Mouse (Mus musculus) cerebellum, adult 11-12 months (tissue): ENCODE data around the gene Tra2a.

ENCODE experiments used
- DNase-seq: peaks from one replicate; pipeline ENCODE4 v3.0.0; 2022

The Tra2a gene

GRCm38 (mm10) chr6:49228126-49228679 is 35.6 kb downstream of the Tra2a start:
- DNase-seq, result no peak

GRCm38 (mm10) chr6:49227184-49227735 is 36.6 kb downstream of the Tra2a start:
- DNase-seq, result no peak

DNA sequence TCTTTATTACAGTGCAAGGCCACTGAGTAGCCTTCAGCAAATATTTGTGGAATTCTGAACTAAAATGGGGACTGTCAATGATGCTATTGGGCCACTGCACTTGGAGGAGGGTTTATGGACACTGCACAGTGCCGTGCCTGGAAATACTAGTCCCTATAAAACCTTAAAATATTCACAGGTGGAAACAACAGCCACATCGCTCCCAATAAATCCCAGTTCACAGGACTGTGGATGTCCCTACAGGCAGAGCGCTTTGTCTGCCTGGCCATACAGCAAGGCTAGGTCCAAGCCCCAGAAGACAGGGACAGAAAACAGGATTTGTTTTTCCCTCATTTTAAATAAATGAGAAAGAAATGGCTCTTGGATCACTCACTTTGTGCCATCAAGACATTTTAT is 38.1 kb downstream of the Tra2a start:
- DNase-seq, result no peak

DNA sequence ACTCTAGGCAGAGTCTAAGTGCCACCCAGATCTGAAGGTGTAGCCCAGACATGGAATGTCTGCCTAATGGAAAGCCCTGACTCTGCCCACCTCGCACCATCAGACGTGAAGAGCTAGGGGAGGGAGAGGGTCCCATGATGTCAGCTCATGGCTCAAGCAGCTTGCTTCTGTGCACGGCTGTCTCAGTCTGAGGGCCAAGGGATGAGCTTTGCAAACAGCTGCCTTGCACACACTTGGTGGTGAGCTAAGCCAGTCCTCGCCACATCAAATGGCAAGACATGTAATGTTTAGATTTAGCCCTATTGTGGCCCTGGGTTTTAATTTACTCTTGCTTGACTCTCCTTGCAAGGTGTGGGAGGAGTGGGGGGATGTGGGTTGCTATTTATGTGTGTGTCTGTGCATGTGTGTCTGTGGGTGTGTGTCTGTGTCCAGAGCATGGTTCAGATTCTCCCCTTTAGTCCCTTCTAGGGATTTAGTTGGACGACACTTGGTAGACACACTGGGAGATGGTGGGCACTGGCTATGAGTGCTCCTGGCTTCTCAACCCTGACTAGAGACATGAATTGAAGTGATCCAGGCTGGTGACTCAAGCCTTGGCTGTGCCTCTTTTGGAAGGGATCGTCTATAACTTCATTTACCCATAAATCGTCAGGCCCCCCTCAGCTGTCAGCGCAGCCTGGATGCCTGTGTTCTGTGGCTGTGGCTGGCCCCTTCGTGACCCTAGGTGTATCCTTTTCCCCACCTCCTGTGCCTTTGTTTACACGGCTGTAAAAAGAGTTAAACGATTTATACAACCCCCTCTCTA is 38.7 kb downstream of the Tra2a start:
- no peak for DNase-seq

DNA sequence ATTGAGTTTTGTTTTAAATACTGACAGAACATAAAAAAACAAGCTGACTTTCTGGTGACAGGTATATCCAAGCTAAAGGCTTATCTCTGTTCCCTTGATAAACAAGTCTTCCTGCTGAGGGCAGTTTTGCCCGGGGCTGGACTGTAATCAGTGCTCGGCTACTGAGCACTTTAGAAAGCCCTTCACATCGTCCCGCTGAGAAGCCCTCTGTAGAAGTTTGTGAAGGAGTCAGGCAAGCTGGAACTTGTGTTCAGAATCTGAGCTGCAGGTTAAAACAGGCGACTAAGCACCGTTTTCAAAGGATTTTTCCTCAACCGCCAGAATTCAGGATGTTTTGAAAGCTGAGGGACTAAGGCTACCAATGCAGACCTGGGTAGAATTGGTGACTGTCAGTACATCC is 41.9 kb downstream of the Tra2a start:
- DNase-seq, result no peak

GRCm38 (mm10) chr6:49219920-49220604 is 43.8 kb downstream of the Tra2a start:
- no peak for DNase-seq

DNA sequence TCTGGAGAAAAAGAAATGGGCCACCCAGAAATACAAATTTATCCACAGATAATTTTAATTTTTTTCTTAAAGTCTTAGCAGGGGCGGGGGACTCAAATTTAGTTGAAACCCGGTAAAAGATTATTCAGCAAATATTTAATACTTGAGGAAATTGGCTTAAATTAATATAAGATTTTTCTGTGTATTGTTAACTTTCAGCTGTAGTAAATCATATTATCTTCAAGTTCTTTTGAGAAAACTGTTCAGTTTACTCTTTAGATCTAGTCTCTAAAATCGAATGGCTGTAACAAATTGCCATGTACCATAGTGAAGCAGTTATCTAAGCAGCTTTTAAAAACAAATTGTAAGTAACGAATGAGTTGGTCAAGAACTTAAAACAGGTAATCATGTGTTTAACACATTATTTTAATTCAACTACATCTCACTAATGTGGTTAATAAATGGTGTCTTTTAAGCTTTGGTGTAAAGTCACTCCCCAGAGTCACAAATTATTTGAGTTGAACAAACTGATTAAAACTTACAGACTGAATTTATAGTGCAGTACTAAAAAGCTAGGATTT is 44.8 kb downstream of the Tra2a start:
- no peak for DNase-seq

DNA sequence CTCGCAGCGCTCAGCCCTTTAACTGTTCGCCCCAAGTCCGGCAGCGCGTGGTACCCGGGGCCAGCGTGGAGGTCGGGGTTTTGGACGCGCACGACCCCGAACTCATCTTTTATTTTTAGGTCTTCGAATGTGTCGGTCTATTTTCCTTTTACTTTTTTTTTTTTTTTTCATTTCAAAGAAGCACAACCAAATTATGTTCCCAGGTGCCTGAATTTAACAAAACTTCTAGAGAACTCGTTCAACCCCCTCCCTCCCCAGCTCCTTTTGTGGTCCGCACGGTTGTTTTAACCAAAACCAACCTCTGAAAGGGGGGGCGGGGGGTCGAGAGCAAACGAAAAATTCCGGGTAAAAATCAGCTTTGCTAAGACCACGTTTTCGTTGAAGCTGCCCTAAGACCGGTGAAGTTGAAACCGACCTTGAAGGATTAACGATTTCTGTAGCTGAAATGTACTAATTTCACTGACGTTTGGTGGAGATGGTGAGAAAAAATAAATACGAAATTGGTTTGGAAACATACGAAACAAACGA is 45.5 kb downstream of the Tra2a start:
- no peak for DNase-seq

DNA sequence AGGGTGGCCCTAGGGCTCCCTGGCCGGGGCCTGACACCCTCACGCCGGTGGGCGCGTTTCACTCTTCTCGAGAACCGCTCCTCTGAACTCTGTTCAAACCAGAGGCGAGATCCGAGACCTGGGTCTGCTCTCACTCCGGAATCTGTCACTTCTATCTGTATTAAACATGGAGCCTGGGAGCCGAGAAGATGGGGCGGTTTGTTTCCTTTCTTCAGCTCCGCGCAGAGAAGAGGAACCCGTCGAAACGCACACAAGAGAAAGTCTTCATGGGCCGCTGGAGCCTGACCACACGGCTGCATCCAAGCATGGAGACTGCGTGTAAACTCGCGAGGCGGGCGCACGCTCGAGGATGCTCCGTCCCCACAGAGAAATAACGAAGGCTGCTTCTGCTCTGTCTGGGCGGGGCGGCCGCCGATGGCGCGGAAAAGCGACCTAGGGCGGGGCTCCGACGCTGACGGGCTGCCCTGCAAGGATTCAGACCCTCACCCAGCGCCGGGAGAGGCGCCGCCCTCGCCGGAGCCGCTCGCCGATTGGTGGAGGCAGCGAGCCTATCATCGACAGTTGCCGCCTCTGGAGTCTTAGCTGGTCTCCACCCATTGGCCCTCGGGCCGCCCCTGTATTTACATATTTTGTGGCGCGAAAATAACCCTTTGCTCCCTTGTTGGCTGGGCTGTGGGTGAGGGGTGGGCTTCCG is 46.1 kb downstream of the Tra2a start:
- DNase-seq, result no peak

DNA sequence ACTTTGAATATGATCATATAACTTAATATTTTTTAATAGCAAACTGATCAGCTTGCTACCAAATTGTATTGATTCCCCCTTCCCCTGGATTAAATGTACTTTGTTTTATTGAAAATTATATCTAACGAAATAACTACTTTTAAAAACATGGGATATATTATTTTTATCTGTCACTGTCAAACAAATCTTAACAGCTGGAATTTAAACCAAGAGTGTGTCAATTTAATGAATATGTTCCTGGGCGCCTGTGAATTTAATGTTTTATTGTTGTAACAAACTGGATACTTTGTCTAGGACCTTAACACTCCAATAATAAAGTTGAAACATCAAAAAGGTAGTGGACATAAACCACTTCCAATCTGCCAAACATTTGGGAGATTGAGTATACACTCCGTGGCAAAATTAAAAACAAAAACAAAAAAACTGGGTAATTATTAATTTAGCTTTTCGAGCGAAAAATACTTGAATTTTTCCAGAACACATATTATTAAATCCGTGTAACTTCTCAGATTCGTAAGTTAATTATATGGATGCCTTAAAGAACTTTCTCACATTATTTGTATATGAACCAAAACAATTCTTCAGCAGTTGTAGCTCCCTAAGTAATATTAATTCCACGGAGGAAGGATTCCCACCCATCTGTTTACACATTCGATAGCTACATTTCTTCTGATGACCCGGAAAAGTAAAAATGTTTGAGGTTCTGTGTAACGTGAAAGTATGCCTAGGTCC is 46.9 kb downstream of the Tra2a start:
- DNase-seq, result no peak

DNA sequence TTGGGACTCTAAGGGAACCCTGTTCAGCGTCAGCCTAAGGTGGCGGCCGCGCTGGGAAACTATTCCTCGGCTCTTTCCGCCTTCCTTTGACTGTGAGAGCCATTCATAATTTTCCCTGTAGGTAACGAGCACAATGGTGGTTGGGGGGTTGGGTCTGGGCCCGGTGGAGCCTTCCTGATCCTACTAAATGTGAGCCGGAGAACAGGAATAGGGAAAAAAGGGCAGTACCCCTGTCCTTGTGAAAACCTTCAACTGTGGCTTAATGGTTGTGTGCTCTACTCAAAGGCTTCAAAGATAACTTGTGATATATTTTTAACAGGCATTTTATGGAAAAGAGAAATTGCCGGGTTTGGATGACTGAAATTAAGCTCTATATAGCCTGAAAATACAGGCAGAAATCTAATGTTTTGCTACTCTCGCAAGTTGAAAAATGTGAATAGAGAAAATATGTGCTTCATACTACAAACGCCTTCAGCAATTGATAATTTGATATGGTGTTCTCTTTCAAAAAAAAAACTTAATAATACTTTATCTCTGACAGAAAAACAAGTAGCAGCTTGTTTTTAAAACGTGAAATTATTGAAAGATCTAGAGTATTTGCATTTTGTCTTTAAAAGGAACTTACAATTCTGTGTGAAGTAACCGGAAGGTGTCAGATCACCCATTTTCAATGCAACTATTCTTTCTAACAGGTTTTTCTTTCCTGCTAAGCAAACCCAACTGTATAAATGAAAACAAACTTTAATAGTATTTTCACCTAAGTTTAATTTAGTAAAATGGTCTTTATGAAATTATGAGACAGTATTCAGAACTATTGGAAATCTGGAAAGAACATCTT is 47.9 kb downstream of the Tra2a start:
- no peak for DNase-seq

GRCm38 (mm10) chr6:49214928-49215747 is 48.7 kb downstream of the Tra2a start, which contains the start of gene Igf2bp3:
Igf2bp3 (minus strand) TSS chr6:49214957.
- no peak for DNase-seq

GRCm38 (mm10) chr6:49214086-49214927 is 49.5 kb downstream of the Tra2a start:
- DNase-seq, result no peak

- no peak for DNase-seq
Observed at GRCm38 (mm10) chr6:49213581-49214085, 50.2 kb downstream of the Tra2a start.

DNA sequence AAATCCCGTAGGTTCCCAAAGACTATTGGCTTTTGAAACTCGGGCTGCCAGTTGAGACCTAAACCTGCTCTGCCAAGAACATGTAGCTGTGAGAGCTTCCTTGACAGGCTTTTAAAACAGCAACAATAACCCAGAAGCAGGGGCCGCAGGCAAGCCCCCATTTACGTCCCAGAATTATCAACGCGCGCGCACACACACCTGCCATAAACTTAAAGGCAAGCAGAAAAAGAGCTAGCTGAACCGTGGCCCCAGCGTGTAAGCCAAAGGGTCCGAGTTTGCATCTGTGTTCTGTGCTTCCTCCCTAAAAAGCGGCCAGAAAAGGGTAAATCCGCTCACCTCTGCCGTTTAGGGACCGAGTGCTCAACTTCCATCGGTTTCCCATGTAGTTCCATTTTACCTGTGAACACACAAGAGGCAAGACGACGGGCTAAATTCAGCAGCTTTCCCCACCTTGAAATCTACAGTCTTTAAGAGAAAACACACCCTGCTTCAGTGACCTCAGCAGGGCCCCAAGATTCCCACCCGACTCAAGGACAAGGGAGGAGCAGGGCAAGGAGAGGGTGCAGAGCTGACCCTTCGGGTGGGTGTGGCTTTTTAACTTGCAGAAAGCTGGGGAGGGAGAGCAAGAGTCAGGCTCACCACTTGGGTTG is 50.8 kb downstream of the Tra2a start:
- DNase-seq, result no peak

DNA sequence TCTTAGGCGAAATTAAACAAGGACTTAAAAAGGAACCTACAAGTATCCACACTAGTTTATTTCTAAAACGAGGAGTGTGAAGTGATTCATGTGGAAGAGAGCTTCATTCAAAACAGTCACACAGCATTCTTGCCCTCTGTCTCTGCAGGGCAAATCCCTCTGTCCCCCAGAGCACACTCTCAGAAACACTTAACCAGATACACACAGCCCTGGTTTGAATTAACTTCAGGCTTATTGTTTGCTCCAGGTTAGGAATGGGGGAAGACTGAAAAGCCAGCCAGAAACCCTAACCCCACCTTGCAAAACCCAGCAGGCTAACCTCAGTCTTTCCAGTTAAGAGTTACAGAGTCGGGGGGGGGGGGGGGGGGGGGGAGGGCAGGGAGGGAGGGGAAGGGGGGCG is 51.7 kb downstream of the Tra2a start:
- no peak for DNase-seq

DNA sequence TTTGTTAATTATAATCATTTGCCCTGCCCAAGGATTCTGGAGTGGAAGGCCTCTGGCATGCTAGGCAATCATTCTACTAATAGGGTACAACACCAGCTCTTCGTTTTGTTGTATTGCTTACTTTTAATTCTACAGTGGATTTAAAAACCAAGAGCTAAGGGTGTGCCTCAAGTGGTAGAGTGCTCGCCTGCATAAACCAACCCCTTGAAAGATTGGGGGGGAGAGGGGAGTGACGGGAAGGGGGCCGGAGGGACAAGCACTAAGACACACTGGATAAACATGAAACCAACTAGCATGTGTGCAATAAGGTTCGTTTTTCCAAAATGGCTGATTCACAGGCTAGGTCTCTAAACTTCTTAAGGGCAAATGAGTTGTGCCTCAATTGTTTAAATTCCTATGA is 52.2 kb downstream of the Tra2a start:
- no peak for DNase-seq
